Mouse (Mus musculus) erythroblast, embryonic 14.5 days (primary cell): Measurements from ENCODE around the gene Ptcd2.
"Not testable (repeated sequence)": the region's sequence is repeated elsewhere in the genome, so short reads cannot be mapped to it uniquely, and the experiment has no call there.

Experiments used
- GATA1 ChIP-seq: IDR thresholded peaks from 2 replicates; pipeline ENCODE4 v1.6.1; 2012; ENCODE audit warnings: low read length, inconsistent platforms, mixed read lengths
- TAL1 ChIP-seq: IDR thresholded peaks from 3 replicates; pipeline ENCODE4 v1.6.1; 2012; ENCODE audit warnings: low read length, inconsistent platforms, mixed read lengths

GRCm38 (mm10) chr13:99324337-99324685 lies 20.2 kb downstream of the Ptcd2 start:
- TF ChIP-seq GATA1, TAL1: not testable (repeated sequence)
